Mouse (Mus musculus): Measurements from ENCODE around the gene Perm1. TPM values are rescaled to one million over a fixed set of nuclear protein-coding genes. Genes with fewer than 3 reads are reported as not detected.

Gene Perm1
- polyA plus RNA-seq, 1 experiment, result not detected

GRCm38 (mm10) chr4:156255078-156255839 lies 39.6 kb downstream of the Perm1 start, which contains the start of gene Samd11:
Gene Samd11, minus strand, starts transcription at chr4:156255657.
- no peak for TF ChIP-seq GATA1 (IDR thresholded peaks at IDR 0.05; ENCODE audit: low read length)

Other genes with a start within 250 kb of the Perm1 start
- gene B3galt6, start 223.2 kb upstream of the Perm1 start, polyA plus RNA-seq (2012), result 6.0 and 6.1 TPM in 2 replicates
- 44.4 and 58.7 TPM in 2 replicates for gene Sdf4, start 223.0 kb upstream of the Perm1 start, polyA plus RNA-seq (2012)
- gene Tnfrsf4, start 202.0 kb upstream of the Perm1 start, polyA plus RNA-seq (2012), result 0.60 and 2.3 TPM in 2 replicates
- 0.10 and 0.16 TPM in 2 replicates for gene Tnfrsf18, start 189.7 kb upstream of the Perm1 start, polyA plus RNA-seq (2012)
- not detected in 2 replicates for gene Ttll10, start 156.5 kb upstream of the Perm1 start, polyA plus RNA-seq (2012)
- 9.5 and 12.0 TPM in 2 replicates for gene 9430015G10Rik, start 105.9 kb upstream of the Perm1 start, polyA plus RNA-seq (2012)
- 0.17 and 0.23 TPM in 2 replicates for gene Rnf223, start 85.4 kb upstream of the Perm1 start, polyA plus RNA-seq (2012)
- gene Agrn, start 18.4 kb upstream of the Perm1 start, polyA plus RNA-seq (2012), result 0.23 and 0.39 TPM in 2 replicates
- gene Isg15, start 15.1 kb upstream of the Perm1 start, polyA plus RNA-seq (2012), result not detected in 2 replicates
- not detected in 2 replicates for gene AW011738, start 12.6 kb upstream of the Perm1 start, polyA plus RNA-seq (2012)
- gene Plekhn1, start 19.0 kb downstream of the Perm1 start, polyA plus RNA-seq (2012), result 7.6 and 12.9 TPM in 2 replicates
- 63.7 and 72.4 TPM in 2 replicates for gene Noc2l, start 20.1 kb downstream of the Perm1 start, polyA plus RNA-seq (2012)
- gene Samd11, start 39.8 kb downstream of the Perm1 start, polyA plus RNA-seq (2012), result 0.02 and 0.03 TPM in 2 replicates
- not detected in 2 replicates for gene Vmn2r-ps159, start 115.2 kb downstream of the Perm1 start, polyA plus RNA-seq (2012)

Data from G1E-ER4 (cell line).